Mouse (Mus musculus) brain, adult 2 months (tissue): ENCODE measurements around the gene Meiob.

Experiments
- DNase-seq: peaks from one replicate; pipeline ENCODE4 v3.0.0; 2011; ENCODE audit warnings: low read depth, low spot score

The Meiob gene

DNA sequence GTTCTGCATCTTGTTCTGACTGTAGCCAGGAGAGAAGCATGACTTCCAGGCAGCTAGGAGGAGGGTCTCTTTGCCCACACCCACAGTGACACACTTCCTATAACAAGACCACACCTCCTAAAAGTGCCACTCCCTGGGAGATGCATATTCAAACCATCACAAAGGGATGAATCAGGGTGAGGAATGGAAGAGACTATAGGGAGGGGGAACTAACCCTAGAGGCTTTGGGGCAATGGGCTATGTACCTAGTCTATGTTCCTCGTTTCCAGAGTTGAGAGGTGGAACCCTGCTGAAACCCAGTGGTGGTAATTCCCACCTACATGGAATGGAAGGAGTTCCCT is 70.3 kb downstream of the Meiob start:
- no peak for DNase-seq

DNA sequence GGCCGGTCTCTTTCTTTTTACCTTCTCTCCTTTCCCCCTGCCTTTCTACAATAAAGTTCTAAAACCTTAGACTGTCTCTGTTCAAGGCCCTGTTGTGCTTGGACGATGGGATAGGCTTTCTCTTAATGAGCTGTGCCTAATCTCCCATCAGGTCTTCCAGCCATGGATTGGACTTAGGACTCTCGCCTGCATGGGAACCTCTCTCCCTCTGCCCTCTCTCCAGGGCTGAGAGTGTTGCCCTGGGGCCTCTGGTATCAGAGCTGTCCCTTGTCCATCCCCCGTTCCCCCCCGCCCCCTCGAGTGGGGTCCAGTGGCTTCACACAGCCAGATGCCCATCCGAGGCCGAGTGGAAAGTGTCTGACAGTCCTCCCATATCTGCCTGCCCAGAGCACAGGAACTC is 70.9 kb downstream of the Meiob start:
- no peak for DNase-seq

DNA sequence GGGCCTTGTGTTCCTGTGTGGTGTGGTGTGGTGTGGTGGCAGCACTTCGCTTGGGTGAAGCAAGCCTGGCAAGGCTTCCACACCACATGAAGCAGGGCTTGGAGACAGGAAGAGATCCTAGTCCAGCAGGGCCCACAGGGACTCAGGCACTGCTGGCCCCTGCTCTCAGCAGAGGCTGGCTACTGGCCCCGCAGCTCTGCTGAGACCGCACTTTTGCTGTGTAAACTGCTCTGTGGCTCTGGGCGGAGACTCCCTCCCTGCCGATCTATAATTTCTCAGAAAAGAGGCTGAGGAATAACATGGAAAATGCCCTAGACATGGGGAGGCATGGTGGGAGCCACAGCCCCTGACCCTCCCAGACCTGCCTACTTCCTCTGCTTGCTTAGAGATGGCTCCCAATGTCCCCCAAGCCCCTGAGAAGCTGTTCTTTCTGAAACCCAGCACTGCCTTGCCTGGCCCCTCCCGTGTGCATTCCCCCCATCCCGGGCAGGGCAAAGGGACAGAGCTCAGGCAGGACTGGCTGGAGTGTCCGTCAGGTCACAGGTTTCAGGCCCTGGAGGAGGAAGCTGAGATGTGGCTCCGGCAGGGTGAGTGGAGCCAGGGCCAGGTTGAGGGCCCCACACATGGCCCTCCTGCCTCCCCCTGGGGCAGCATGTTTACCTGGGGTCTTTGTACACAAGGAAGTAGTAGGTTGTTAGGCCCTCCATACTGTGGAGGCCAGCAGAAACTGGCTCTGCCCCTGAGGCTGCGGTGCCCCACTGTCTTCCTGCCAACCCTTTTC is 73.4 kb downstream of the Meiob start:
- DNase-seq: no peak

DNA sequence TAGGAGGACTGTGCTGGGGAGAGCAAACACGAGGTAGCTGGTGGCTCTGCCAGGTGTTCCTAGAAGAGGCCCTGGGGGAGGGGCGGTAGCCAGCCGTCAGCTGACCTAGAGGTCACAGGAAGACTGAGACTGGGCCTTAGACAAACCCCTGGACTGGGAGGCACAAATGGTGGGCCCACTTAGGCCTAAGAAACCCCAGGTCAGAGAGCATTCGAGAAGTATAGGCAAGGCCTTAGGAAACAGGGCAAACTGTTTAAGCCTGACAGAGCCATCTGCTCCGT is 74.0 kb downstream of the Meiob start:
- no peak for DNase-seq

DNA sequence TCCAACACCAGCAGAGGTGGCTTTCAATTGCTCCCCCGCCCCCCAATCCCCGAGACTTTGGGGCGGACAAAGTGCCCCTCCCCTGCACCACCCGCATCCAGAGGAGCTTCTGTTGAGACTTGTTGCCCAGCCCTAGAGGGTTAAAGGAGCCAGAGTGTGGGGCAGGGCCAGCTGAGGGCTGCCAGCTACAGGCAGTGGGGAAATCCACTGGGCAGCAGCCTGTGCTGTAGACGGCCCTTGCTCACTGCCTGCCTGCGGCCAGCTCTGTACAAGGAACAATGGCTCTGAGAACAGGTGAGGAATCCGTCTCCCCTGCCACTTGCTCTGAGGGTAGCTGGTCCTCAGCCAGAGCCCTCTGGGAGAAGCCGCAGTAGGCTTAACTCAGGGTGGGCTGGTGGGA is 74.4 kb downstream of the Meiob start:
- DNase-seq: no peak

DNA sequence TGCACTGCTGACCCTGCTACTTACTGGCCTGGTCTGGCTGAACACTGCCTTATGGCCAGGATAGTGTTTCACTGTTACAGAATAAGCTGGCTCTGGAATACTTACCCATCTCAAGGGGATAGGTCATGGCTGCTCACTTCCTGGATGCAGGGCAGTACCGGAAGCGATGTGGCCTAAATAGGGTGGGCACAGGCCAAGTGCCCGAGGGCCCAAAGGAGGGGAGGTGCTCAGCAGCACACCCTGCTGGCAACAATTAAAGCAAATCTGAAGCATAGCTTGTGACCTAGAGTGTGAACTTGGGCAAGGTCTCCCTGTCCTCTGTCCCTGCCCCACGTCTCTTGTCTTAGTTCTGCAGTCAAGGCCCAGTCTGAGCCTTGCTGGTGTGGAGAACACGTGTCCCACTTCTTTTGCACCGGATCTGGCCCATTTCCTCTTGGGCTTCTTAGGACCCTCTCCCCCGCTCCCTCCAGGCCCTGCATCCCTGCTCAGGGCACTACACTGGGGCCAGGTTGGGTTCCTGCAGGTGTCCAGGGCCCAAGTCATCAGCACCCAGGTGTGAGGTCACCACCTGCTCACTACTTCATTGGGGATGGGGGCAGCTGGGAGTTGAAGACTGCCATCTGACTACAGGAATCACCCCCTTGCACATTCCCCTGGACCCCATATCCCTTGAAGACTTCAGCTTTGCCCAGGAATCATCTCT is 77.8 kb downstream of the Meiob start:
- no peak for DNase-seq

DNA sequence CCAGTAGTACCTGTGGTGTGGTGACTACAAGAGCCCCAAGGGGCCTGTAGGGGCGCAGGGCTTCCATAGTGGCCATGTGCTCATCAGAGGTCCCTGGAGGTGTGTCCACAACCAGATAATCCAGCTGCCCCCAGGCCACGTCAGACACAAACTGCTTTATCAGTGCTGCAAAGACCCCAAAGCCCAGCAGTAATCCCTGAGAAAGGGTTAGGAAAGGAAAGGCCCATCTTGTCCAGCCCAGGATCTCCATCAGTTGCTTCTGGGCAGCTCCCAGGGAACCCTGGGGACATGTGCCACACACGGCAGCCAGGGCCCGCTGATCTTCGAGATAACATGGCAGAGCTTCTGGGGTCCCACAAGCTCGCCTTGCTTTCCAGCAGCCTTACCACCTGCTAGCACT is 80.3 kb downstream of the Meiob start:
- no peak for DNase-seq

DNA sequence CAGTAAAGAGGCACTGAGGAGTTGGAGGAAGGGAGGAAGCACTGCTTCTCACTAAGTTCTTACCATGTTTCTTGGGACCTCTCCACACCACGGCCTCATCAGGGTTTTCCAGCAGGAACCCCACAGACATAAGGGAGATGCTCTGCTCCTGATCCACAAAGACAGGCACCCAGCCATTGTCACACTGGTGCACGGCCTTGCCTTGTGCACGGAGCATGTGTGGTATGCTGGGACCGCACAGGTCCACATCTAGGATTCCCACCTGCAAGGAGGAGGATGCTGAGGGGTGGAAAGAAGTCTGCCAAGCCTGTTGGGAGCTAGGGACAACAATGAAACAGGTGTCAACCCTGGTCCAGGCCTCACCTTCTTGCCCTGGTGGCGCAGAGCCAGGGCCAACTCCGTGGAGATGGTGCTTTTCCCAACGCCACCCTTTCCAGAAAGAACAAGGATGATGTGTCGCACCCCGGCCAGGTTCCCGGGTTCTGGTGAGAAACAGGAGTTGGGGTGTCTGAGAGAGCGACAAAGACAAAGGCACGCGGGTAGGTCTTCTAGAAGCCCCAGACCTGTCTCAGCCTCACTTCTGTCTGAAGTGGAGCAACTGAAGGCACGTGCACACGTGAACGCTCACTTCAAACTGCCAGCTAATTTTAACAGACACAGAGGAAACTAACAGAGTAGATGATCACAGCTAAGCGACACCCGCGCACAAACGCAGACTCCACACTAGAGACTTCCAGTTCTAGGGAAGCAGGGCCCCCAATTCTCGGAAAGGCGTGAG is 81.5 kb downstream of the Meiob start:
- DNase-seq: no peak

DNA sequence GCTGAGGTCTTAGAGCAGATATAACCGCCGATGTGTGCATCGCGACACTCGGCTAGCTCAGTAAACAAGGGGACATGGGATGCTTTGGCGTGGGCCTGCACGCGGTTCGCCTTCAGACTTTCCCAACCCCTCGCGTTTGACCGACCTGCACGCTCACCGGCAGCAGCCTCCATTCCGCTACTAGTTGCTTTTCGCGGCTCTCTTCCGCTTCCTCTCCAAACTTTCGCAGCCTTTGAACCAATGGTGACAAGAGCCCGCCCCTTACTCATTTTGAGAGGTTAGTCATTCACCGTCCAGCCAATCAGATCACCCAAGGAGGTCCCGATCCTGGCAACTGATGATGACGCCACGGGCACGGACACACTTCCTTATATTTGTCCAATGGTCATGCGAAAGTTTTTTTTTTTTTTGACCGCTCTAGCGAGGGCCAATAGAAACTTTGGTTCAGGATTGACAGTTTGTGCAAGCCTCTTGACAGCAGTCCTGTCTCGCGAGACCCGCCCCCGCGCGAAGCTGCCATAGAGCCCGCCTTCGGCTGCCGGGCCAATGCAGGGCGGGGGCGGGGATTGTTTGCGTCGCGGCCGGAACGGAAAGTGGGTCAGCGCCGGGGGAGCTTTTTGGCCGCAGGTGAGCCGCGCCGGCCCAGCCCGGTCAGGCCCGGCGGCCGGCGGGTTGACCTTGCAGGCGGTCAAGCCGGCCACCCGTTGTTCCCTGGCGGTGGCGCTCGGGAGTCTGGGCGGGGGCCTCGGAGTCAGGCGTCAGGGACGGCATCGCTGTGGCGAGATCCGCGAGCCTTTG is 82.2 kb downstream of the Meiob start, which contains the start of the genes Nubp2 and Spsb3:
TSS of gene Nubp2 (minus strand) at position 216 of the 798 bp plus-strand sequence.
TSS of gene Spsb3 (plus strand) at position 510 of the 798 bp plus-strand sequence.
- DNase-seq: peak; percentile 100

DNA sequence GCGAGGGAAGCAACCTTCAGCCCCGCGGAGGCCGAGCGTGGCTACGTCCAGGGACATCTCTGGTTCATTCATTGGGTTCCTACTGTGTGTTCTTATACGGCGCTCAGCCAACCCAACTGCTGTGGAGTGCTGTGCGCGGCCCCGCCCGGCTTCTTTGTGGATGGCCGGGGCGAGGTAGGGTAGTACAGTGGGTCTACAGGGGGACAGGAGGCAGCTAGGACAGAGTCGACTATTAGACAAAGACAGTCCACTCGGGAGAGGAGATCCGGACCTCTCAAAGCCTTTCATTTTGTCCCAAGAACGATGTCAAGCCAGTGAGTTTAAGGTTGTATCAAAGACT is 82.8 kb downstream of the Meiob start:
- DNase-seq: no peak

DNA sequence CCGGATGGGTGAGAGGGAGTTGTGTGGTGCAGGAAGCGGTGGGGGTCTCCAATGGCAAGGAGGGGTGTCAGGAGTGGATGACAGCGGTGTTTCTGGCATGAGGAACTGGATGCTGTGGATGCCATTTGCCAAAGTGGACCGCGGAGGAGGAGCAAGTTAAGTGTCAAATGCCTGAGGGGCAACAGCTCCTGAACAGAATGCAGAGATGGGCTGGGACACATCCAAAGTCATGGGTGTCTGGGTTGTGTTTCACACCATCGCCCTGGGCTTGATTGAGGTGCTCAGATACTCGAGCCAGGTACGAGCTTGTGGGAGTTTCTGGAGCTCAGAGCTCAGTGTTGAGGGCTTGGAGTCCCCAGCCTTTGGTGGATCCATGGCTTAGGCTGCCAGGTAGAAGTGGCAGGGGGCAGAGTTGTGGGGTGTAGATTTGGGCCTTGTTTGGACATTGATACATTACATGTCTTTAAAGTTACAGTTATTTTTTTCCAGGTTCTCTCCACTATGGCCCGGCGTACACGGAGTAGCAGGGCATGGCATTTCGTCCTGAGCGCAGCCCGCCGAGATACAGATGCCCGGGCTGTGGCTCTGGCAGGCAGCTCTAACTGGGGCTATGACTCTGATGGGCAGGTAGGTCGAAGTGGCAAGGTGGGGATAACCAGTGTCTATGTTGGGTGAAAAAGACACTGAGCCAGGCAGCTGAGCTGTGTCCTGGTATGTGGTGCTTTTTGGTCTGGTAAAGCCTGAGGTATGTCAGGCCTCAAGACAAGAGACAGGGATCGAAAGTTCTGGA is 83.4 kb downstream of the Meiob start:
- DNase-seq: peak; percentile 49

DNA sequence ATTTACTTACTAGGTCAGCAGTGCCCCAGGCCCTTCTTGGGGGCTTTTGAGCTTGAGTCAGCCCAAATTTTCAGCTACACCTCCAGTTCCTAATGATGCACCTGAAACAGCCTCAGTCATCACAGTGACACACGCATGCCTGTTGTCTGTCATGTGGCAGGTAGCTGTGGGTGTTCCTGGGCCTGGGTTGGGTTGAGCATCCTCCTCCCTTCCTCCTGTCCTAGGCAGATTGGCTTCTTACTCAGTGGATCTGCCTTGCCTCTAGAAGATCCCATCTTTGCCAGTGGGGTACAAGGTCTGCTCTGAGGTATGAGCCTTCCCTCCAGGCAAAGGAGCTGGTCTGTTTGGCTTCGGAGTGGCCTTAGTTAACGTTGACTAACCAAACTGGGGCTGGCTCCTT is 84.8 kb downstream of the Meiob start:
- no peak for DNase-seq
